Mouse (Mus musculus): ENCODE results near the gene Slc15a4. TPM values are rescaled to one million over a fixed set of nuclear protein-coding genes. Genes with fewer than 3 reads are reported as not detected.

Slc15a4 gene
- polyA plus RNA-seq (2012; rRNA removed; ENCODE audit: low replicate concordance), result 10.0 and 16.1 TPM in 2 replicates

GRCm38 (mm10) chr5:127632167-127633145 lies at the start of gene Slc15a4, which contains the start of gene Glt1d1:
Gene Slc15a4, minus strand, starts transcription at chr5:127632897.
Gene Glt1d1, plus strand, starts transcription at chr5:127632262.

Other genes starting within 250 kb of the Slc15a4 start
- gene Glt1d1, start 635 bp downstream of the Slc15a4 start, polyA plus RNA-seq (2012; rRNA removed; ENCODE audit: low replicate concordance), result 0.19 and 0.55 TPM in 2 replicates